Mouse (Mus musculus): Measurements from ENCODE around the gene 2610008E11Rik. TPM values are rescaled to one million over a fixed set of nuclear protein-coding genes. Genes with fewer than 3 reads are reported as not detected.

Gene 2610008E11Rik
- total and polyA plus RNA-seq, 2 experiments from 2014 or later, result 22.9 to 24.4 TPM

- ATAC-seq (ENCODE audit: low FRiP score) (no peak), DNase-seq (ENCODE audit: low spot score) (no peak)
- H3K9me3 ChIP-seq (ENCODE audit: low read length), result no peaks in the 10 kb centered on the region
- no peak within 1 kb of the TSS for H3K4me3 ChIP-seq (ENCODE audit: low read depth, low read length)
- H3K4me2 ChIP-seq (ENCODE audit: low read depth, low read length, poor library complexity, severe bottlenecking), result no peak within 1 kb of the TSS
- H3K27me3 ChIP-seq (ENCODE audit: insufficient read depth, low read length), result no peaks in the 10 kb centered on the region
- H3K36me3 ChIP-seq (ENCODE audit: insufficient read depth, low read length), result no peaks in the 10 kb centered on the region
- H3K27ac ChIP-seq (ENCODE audit: low read depth, low read length), result no peak within 1 kb of the TSS
- no peak for TF ChIP-seq CTCF (IDR thresholded peaks at IDR 0.05)
- H3K4me1 ChIP-seq (ENCODE audit: insufficient read depth, low read length), result no peaks in the 10 kb centered on the region
- no peak within 1 kb of the TSS for H3K9ac ChIP-seq (replicated peaks; ENCODE audit: low read length, poor library complexity, severe bottlenecking)
These were observed 69.0 kb downstream of the 2610008E11Rik start, which contains the start of gene Olfr57 for GRCm38 (mm10) chr10:79028441-79028840. Gene Olfr57 (plus strand): TSS chr10:79028741.

Other genes starting within 250 kb of the 2610008E11Rik start
- gene Olfr1356, start 245.4 kb downstream of the 2610008E11Rik start, total RNA-seq (2014; rRNA removed), result not detected in 2 replicates
- 0.05 TPM in 1 of 2 replicates, not detected in the other for gene Olfr1356, start 245.4 kb downstream of the 2610008E11Rik start, polyA plus RNA-seq (2015; fragmentation: Nextera tagmentation; extraction: Ambion mirVana)
- not detected in 2 replicates for gene Olfr1355, start 222.1 kb downstream of the 2610008E11Rik start, total RNA-seq (2014; rRNA removed)
- not detected in 2 replicates for gene Olfr1355, start 222.1 kb downstream of the 2610008E11Rik start, polyA plus RNA-seq (2015; fragmentation: Nextera tagmentation; extraction: Ambion mirVana)
- gene Olfr1354, start 184.4 kb downstream of the 2610008E11Rik start, total RNA-seq (2014; rRNA removed), result not detected in 2 replicates
- not detected in 2 replicates for gene Olfr1354, start 184.4 kb downstream of the 2610008E11Rik start, polyA plus RNA-seq (2015; fragmentation: Nextera tagmentation; extraction: Ambion mirVana)
- gene Olfr8, start 147.0 kb downstream of the 2610008E11Rik start, total RNA-seq (2014; rRNA removed), result not detected in 2 replicates
- gene Olfr8, start 147.0 kb downstream of the 2610008E11Rik start, polyA plus RNA-seq (2015; fragmentation: Nextera tagmentation; extraction: Ambion mirVana), result not detected in 2 replicates
- not detected in 2 replicates for gene Olfr1353, start 134.3 kb downstream of the 2610008E11Rik start, total RNA-seq (2014; rRNA removed)
- gene Olfr1353, start 134.3 kb downstream of the 2610008E11Rik start, polyA plus RNA-seq (2015; fragmentation: Nextera tagmentation; extraction: Ambion mirVana), result not detected in 2 replicates
- gene Olfr1352, start 116.5 kb downstream of the 2610008E11Rik start, total RNA-seq (2014; rRNA removed), result not detected in 2 replicates
- gene Olfr1352, start 116.5 kb downstream of the 2610008E11Rik start, polyA plus RNA-seq (2015; fragmentation: Nextera tagmentation; extraction: Ambion mirVana), result 0.10 TPM in 1 of 2 replicates, not detected in the other
- gene Olfr1351, start 85.1 kb downstream of the 2610008E11Rik start, total RNA-seq (2014; rRNA removed), result not detected in 2 replicates
- gene Olfr1351, start 85.1 kb downstream of the 2610008E11Rik start, polyA plus RNA-seq (2015; fragmentation: Nextera tagmentation; extraction: Ambion mirVana), result not detected in 2 replicates
- gene Olfr57, start 68.9 kb downstream of the 2610008E11Rik start, total RNA-seq (2014; rRNA removed), result not detected in 2 replicates
- 0.33 and 0.72 TPM in 2 replicates for gene Olfr57, start 68.9 kb downstream of the 2610008E11Rik start, polyA plus RNA-seq (2015; fragmentation: Nextera tagmentation; extraction: Ambion mirVana)
- not detected in 2 replicates for gene Vmn2r80, start 51.2 kb upstream of the 2610008E11Rik start, total RNA-seq (2014; rRNA removed)
- gene Vmn2r80, start 51.2 kb upstream of the 2610008E11Rik start, polyA plus RNA-seq (2015; fragmentation: Nextera tagmentation; extraction: Ambion mirVana), result not detected in 2 replicates
- not detected in 2 replicates for gene Vmn2r81, start 150.1 kb upstream of the 2610008E11Rik start, total RNA-seq (2014; rRNA removed)
- gene Vmn2r81, start 150.1 kb upstream of the 2610008E11Rik start, polyA plus RNA-seq (2015; fragmentation: Nextera tagmentation; extraction: Ambion mirVana), result not detected in 2 replicates